Mouse (Mus musculus) left cerebral cortex, postnatal 14 days (tissue): Measurements from ENCODE around the gene Actr6. TPM values are rescaled to one million over a fixed set of nuclear protein-coding genes. Genes with fewer than 3 reads are reported as not detected.
"Not testable (repeated sequence)": the region's sequence is repeated elsewhere in the genome, so short reads cannot be mapped to it uniquely, and the experiment has no call there.

Source experiments
- DNase-seq, 2 experiments: peaks; one replicate each; pipeline ENCODE4 v3.0.0; 2021 to 2022; ENCODE audit warnings: low spot score in 2 of 2, mixed read lengths in 1 of 2
- intact Hi-C: fragments of 180-260 bp; cut with DNase I; formaldehyde crosslinking; loops from one replicate; pipeline ENCODE4 v1.15.1; 2025
- total RNA-seq, 2 experiments: library from RNA; stranded (reverse); gene quantifications; 2 replicates each; pipeline ENCODE4 v1.2.3; 2021

Gene Actr6
- total RNA-seq, 2 experiments from 2014 or later: 22.5 to 23.1 TPM

DNA sequence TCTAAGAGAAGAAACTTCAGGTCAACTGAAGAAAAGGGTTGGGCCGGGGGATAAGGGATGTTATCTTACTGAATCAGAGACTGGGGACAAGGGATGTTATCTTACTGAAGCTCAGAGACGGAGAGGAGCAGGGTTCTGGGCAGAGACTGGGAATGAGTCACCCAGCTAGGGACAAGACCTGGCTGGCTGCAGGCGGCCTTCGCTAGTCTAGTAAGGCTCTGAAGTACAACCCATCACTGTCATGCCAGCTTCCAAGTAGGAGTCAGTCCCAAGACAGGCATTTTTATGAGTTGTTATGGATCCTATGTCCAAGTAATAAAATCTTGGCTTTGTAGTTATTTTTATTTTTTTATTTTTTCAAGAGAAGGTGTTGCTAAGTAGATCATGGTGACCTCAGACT lies 11.2 kb upstream of the Actr6 start:
- intact Hi-C loops: loop anchor here (10.0 kb wide), 1 partner anchor 302 kb away; no protein-coding TSS in a partner anchor

DNA sequence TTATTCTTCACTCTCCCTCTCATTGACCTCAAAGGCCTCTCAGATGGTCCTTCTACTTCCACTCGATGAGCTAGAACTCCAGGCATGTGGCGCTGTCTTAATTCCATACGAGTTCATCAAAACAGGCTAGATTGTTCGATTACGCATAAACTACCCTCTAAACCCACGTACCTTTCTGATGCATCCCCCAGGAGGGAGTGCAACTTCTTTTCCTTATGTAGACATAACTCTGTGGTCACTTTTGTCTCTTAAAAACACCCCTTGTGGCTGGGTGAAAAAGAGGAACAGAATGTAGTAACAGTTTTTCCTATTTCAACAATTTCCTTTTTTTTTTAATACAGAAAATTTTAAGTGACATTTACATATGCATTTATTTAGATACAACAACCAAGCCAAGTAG lies 8.9 kb upstream of the Actr6 start:
- DNase-seq: no peak
- intact Hi-C loops: loop anchor here (10.0 kb wide), 1 partner anchor 304 kb away; no protein-coding TSS in a partner anchor

More for the DNA sequence above, 11.2 kb upstream of the Actr6 start:
- no peak for DNase-seq

DNA sequence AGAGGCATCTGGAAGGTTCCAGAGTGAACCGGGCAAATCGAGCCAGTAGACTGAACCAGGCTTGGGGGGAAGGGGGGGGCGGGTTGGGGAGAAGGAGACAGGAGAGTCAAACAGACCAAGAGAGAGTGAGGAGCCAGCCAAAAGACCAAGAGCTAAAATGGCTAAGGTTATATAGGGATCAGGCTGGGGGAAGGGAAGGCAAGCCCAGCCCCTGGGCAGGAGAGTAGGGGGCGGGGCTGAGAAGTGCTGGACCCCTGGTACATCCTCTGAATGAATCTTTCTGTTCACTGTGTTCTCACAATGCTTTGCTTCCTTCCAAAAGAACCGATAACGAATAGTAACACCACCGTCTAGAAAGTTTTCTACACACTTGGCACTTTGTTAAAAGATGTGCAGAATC lies 7.6 kb upstream of the Actr6 start:
- no peak for DNase-seq
- intact Hi-C loops: loop anchor here (10.0 kb wide), 1 partner anchor 305 kb away; no protein-coding TSS in a partner anchor

DNA sequence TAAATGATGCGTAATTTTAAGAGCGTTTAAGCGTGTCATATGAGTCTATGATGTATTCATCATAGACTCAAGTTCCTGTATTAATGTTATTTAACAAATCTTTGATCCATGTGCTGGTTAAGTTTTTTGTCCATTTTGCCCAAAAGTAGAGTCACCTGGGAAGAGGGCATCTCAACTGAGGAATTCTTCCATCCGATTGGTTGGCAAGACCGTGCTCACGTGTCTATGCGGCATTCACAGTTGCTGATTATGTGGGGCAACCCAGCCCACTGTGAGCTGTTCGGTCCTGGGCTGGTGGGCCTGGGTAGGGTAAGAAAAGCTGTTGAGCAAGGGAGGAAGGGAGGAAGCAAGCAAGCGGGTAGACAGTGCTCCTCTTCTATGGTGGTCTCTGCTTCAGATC lies 6.3 kb upstream of the Actr6 start:
- no peak for DNase-seq
- intact Hi-C loops: no loop called here

DNA sequence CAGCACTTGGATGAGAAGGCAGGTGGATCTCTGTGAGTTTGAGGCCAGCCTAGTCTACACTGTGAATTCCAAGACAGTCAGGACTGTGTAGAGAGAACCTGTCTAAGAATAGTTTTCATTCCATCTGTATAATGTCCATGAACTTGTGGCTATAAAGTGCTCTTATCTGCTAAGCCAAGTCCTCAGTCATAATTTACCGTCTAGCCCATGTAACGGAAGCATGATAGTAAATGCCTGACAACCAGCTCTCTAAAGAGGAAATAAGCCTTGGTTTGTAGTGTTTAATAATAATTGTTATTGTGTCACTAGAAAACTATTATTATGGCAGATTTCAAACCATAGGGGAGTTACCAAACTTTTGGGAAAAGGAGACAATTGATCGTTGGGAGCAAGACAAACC lies 5.8 kb upstream of the Actr6 start:
- intact Hi-C loops: no loop called here
- no peak for DNase-seq

DNA sequence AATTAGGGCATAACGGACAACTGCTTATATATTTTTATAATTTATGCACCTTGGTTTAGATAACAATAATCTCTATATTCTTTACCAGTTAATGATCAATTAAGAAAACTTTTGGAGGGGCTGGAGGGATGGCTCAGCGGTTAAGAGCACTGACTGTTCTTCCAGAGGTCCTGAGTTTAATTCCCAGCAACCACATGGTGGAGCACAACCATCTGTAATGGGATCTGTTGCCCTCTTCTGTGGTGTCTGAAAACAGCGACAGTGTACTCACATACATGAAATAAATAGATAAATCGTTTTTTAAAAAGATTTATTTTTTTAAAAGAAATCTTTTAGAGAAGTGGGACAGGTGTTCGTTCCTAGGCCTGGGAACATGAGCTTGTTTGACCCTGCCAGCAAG lies 5.0 kb upstream of the Actr6 start:
- intact Hi-C loops: no loop called here
- DNase-seq: no peak

DNA sequence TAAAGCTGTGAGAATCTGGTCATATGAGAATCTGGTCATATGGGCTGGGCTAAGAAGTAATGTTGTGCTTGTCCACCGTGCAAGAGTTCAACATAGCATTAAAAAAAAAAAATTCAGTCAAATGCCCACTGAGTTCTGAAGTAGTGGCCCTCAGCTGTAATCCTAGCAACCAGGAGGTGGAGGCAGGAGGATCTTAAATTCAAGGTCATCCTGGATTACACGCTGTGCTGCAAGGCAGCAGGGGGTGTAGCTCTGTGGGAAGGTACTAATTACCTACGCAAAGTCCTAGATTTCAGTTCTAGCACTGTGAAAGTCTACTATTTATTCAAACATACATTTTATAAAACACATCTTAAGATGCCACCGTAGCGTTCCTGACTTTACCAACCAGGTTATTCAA lies 754 bp downstream of the Actr6 start:
- intact Hi-C loops: no loop called here
- DNase-seq: no peak

DNA sequence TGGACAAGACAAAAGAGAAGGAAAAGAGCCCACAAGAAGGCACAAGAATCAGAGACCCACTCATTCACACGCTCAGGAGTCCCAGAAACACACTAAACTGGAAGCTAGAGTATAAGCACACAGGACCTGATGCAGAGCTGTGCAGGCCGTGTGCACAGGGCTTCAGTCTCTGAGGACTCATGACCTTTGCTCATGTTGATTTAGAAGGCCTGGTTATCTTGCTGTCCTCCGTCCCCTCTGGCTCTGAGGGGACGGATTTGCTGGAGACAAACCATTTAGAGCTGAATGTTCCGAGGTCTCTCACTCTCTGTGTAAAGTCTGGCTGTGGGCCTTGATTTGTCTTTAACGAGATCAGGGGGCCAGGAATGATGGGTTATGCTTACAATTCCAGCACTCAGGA lies 1.7 kb downstream of the Actr6 start:
- intact Hi-C loops: no loop called here

DNA sequence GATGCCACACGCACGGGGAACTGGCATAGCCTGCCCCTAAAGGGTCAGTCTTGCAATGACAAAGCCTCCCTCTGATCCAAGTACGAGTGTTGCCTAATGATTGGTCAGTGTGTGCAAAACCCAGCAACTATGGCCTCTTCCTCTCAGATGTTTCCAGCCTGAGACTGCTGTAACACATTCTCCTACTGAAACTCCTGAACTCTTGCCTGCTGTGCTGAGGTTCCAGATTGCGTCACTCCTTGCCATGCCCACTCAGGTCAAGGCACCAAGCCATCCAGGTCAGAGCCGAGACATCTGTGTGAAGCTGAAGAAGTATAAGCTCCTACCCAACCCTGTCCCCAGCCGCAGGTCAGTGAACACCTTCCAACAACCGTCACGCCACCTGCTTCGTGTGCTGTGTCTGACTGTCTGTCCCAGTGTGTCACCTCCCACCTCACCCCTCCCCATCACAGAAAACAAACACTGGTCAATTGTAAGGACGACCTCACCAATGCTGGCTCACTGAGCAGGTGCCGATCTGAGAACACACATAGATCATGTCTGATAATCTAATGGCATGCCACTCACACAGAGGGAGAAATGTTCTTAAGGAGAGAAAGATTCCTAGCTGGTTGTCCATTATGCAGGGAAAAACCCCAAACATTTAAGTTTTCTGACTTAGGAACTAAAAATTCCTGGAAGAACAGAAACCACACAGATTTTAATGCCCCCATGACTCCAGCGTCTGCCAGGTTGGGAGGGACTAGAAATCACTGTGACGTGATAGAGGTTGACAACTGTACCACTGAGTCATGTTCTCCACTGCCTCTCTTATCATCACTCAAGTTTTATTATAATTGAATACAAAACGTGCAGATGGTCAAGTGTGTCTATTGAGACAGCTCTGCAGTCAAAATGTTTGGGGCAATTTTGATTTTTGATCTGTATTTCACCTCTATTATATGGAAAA lies 9.6 kb downstream of the Actr6 start:
- intact Hi-C loops: no loop called here
- no peak for DNase-seq

More for the DNA sequence above, 1.7 kb downstream of the Actr6 start:
- no peak for DNase-seq

DNA sequence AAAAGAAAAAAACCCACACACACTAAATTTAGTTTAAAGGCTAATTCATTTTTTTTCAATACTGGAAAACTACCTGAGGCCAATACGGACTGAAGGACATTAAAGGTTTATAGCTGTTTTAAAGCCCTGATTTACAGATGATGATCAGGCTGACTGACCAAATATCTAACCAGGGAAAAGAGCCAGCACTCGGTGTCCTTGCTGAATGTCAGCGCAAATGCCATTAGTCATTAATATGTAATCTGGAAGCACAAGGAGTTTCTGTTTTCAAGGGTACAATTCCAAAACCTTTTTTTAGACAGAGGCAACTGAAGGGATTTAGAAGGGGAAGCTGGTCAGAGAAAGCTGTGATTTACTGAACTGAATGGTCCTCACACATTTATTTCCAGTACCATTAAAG lies 11.3 kb downstream of the Actr6 start:
- DNase-seq: no peak
- intact Hi-C loops: no loop called here

DNA sequence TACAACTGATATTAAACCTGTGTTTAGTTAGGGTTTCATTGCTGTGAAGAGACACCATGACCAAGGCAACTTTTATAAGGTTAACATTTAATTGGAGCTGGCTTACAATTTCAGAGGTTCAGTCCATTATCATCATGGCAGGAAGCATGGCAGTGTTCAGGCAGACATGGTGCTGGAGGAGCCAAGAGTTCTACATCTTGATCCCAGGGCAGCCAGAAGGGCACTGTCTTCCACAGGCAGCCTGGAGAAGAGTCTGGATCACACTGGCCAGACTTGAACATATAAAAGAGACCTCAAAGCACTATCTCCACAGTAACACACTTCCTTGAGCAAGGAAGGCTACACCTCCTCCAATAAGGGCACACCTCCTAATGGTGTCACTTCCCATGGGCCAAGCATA lies 11.8 kb downstream of the Actr6 start:
- DNase-seq: no peak
- intact Hi-C loops: no loop called here

DNA sequence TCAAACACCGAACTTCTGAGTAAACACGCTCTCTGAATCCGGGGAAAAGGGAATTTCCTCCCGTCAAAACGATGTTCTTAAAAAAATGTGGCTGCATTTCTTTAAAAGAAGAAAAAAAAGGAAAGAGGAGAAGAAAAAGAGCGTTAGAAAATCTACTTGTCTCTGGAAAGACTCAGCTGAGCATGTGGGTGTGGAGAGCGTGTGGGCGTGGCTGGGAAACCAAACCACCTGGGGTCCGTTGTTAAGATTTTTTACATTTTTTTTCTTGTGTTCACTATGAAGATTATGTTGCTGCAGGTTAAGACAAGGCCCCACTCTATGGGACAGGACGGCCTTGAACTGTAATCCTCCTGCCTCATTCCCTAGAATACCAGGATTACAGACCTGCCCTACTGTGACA lies 17.2 kb downstream of the Actr6 start:
- DNase-seq: no peak
- intact Hi-C loops: no loop called here

DNA sequence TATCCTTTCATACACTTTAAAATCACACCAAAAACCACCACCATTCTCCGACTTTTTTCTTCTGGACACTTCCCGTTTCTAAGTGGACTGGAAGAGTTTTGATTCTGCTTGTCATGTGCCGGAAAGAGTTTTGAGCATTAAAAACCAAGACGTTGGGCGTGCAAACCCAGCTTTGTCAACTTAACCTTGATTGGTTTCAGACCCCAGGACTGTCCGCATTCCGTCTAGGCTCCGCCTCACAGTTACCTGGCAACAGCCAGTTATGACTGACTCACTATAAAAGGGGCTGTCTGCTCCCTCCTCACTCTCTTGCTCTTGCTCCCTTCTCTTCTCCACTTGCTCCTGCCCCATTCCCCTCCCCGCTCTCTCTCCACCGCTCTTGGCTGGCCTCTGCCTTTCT lies 23.4 kb downstream of the Actr6 start:
- intact Hi-C loops: no loop called here
- DNase-seq: no peak

DNA sequence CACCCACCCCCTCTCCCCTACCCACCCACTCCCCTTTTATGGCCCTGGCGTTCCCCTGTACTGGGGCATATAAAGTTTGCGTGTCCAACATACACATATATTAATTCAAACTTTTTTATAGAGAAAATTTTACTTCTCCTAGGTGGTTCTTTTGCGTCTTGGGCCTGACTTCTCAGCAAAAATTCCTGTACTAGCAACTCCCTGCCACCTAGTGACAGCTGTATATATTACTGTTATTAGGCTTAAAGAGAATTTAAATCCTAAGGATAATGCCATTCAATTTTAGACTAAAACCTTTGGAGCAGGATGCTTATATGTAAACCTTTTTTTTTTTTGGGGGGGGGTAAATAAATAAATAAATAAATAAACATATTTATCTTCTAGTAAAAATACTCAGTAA lies 24.7 kb downstream of the Actr6 start:
- DNase-seq: no peak
- intact Hi-C loops: no loop called here

DNA sequence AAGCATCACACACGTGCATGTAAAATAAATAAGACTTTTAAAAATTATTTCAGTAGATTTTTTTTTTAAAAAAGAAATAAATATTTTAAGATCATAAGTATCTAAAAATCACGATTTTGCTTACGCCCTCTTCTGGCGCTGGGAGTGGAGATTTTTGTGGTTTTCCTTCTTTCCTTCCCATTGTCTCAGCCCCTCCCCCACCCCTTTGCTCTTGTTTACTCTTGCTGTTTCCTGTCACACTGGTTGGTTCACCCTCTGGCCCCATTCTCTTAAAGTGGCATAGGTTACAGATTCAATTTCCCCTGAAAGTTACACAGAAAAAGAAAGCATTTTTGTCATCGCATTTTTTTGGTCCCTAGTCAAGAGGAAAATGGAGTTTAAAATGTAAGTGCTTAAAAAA lies 29.1 kb downstream of the Actr6 start:
- intact Hi-C loops: no loop called here
- no peak for DNase-seq

DNA sequence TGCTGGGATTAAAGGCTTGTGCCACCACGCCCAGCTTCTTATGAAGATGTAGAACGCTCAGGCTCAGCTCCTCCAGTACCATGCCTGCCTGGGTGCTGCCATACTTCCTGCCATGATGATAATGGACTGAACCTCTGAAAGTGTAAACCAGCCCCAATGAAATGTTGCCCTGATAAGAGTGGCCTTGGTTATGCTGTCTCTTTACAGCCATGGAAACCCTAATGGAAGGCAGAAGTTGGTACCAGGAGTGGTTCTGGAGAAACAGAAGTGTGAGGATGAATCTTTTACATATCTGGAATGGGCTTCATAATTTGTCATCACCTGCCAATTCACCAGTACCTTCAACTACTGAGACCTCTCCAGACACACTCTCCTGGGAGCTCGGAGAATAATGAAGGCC lies 34.1 kb downstream of the Actr6 start:
- intact Hi-C loops: no loop called here
- no peak for DNase-seq

DNA sequence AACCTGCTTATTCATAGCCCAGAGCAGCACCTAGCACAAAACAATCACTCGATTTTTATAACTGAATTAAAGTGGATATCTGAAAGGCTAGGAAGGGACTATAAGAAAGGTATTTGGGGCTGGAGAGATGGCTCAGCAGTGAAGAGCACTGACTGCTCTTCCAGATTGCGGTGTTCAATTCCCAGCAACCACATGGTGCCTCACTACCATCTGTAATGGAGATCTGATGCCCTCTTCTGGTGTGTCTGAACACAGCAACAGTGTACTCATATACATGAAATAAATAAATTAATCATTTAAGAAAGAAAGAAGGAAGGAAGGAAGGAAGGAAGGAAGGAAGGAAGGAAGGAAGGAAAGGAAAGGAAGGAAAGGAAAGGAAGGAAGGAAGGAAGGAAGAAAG lies 35.8 kb downstream of the Actr6 start:
- intact Hi-C loops, DNase-seq: not testable (repeated sequence)

DNA sequence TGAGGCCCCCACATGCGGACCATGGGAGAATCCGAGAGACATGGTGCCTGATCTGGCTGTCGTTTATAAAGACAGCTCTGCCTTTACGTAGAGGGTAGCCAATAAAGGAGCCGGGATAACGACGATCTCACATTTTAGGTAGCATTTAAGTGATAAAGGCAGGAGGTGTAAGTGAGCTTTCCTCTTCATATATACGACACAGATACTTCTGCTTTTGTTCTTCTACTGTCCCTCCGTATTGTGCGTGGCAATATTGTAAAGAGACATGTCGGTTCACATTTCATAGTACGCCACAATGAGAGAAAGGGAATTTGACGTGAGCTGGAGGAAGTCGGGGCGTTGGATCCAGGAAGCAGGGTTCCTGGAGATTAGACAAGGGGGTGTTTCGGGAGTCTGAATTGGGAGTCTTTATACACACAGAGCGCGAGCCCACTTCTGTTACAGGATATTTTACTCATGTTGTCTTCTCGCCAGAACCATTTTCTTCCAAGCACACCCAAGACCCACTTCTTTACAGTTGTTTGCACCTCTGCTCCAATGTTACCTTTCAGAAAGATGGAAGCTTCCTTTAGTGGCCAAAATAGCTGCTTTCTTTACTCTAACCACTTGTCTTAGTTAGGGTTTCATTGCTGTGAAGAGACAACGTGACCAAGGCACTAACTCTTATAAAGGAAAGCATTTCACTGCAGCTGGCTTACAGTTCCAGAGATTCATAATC lies 36.7 kb downstream of the Actr6 start:
- intact Hi-C loops: no loop called here
- no peak for DNase-seq

DNA sequence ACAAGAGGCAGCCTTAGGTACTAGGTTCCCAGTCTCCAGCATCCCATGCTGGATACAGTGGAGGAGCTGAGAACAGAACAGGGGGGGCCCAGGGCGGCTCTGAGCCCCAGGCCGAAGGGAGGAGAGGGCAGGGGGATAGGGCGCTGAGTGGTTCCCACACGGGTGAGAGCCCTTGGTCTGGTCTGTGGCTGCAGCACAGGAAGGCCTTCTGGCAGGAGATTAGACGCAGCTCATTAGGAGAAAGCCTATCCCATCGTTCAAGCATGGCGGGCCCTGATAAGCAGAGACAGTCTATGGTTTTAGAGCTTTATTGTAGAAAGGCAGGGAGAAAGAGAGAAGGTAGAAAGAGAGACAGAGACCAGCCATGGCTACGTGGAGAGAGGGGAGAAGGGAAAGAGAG lies 42.1 kb downstream of the Actr6 start:
- intact Hi-C loops: no loop called here

DNA sequence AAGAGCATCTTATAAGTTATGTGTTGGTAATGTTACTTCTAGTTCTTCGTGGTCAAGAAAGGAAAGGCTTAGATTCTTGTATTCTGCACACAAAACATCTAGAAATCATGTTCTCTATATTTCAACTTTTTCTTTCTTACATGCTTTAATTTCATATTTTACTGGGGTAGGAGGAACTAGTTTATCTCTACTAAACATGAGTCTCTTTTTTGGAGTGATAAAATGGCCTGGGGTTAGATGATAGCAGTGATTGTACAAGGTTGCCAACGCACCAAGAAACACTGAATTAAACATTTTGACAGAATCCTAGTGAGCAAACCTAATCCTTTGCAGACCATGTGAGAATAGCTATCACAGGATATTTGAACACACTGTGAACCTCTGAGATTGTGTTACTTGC lies 44.6 kb downstream of the Actr6 start:
- intact Hi-C loops: no loop called here
- no peak for DNase-seq

More for the DNA sequence above, 42.1 kb downstream of the Actr6 start:
- DNase-seq: no peak
